ENCODE assay signal across 22 mouse cellular contexts in genomic region chr8:103378545-103378944, GRCm38 (mm10).
"Had no signal": no experiment of that assay in that cellular context is flagged by ENCODE, and none has a peak within 500 bp of the region (broad histone marks: within the 10 kb centered on the region; RNA-seq: fewer than 3 reads in every experiment).

No protein-coding gene starts in this region.

- H3K4me2 ChIP-seq: kidney, embryonic 15.5 days; limb, embryonic 12.5 days; limb, embryonic 15.5 days; liver, embryonic 11.5 days; midbrain, embryonic 12.5 days; midbrain, embryonic 15.5 days; neural tube, embryonic 12.5 days; neural tube, embryonic 15.5 days had no signal

- H3K27me3 ChIP-seq: kidney, embryonic 15.5 days; limb, embryonic 12.5 days; limb, embryonic 15.5 days; midbrain, embryonic 12.5 days; midbrain, embryonic 15.5 days; neural tube, embryonic 12.5 days; neural tube, embryonic 15.5 days had no signal

- ATAC-seq: intestine, postnatal 0 days; liver, postnatal 0 days; lung, postnatal 0 days; midbrain, embryonic 15.5 days had no signal

- H3K27ac ChIP-seq: limb, embryonic 12.5 days; limb, embryonic 15.5 days; liver, embryonic 14.5 days; macrophage; midbrain, embryonic 12.5 days; midbrain, embryonic 15.5 days; neural tube, embryonic 12.5 days; neural tube, embryonic 15.5 days had no signal

- H3K4me1 ChIP-seq: limb, embryonic 12.5 days; limb, embryonic 15.5 days; midbrain, embryonic 12.5 days; midbrain, embryonic 15.5 days; neural tube, embryonic 15.5 days had no signal

- H3K9ac ChIP-seq: kidney, embryonic 15.5 days; limb, embryonic 12.5 days; limb, embryonic 15.5 days; liver, embryonic 14.5 days; liver, postnatal 0 days; midbrain, embryonic 12.5 days; midbrain, embryonic 15.5 days; neural tube, embryonic 12.5 days; neural tube, embryonic 15.5 days had no signal

- H3K9me3 ChIP-seq: kidney, embryonic 15.5 days; limb, embryonic 12.5 days; limb, embryonic 15.5 days; midbrain, embryonic 12.5 days; midbrain, embryonic 15.5 days; neural tube, embryonic 12.5 days; neural tube, embryonic 15.5 days had no signal

- H3K4me3 ChIP-seq: kidney, embryonic 15.5 days; limb, embryonic 12.5 days; limb, embryonic 15.5 days; midbrain, embryonic 12.5 days; midbrain, embryonic 15.5 days; neural tube, embryonic 12.5 days; neural tube, embryonic 15.5 days had no signal

- H3K36me3 ChIP-seq: kidney, embryonic 15.5 days; limb, embryonic 12.5 days; limb, embryonic 15.5 days; midbrain, embryonic 12.5 days; midbrain, embryonic 15.5 days; neural tube, embryonic 12.5 days; neural tube, embryonic 15.5 days had no signal

- DNase-seq: kidney, adult 2 months; kidney, postnatal 14 days; kidney, postnatal 4 days; left cerebral cortex, postnatal 4 days; liver, postnatal 0 days; retina, postnatal 1 day; right cerebral cortex, postnatal 25 days; spleen, adult 18-20 months; thymus, adult 18-20 months; thymus, postnatal 36 days had no signal
